Mouse (Mus musculus): ENCODE measurements at regions not wholly inside any gene's neighbourhood (a gene's known extent, or its start where the extent isn't known, plus 50 kb on each side); places are given as distances from the start of the nearest gene placed in this dataset.

DNA sequence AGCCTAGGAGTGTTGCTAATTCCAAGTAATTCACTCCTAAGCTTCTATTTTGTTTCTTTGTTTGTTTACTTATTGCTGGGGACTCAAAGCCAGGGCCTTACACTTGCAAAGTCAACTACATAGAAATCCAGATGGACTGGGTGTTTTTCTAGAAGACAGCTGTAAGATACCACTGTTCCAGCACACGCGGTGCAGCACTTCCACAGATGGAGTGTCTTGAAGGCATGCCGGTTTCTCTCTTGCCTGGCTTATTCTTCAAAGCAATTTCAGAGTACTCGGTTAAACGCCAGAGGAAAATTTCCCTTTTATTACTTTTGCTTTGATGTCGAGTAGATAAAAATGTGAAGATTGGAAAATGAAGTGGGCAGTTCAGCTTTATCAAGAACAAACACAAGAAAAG lies 477.4 kb downstream of the Etv1 start:
- no peak for DNase-seq (ENCODE audit: extremely low read depth)
- Histone ChIP-seq H3K4me3 (replicated peaks in 1 of 3; ENCODE audit: low read depth in 2 of 3, low read length in 2 of 3, poor library complexity in 1 of 3) (no peak overlapping the region), H3K27ac (ENCODE audit: insufficient read depth, low read depth) (no peak overlapping the region), H3K36me3 (replicated peaks in 1 of 2; ENCODE audit: control insufficient read depth in 1 of 2, insufficient read depth in 1 of 2, low read length in 1 of 2) (no peaks in the 10 kb centered on the region), H3K9me3 (replicated peaks; ENCODE audit: low read length) (no peaks in the 10 kb centered on the region), H3K4me2 (ENCODE audit: insufficient read depth, low read depth, poor library complexity, severe bottlenecking) (no peak overlapping the region), H3K79me2 (replicated peaks; ENCODE audit: control insufficient read depth, extremely low read depth, insufficient read depth, poor library complexity, severe bottlenecking) (no peaks in the 10 kb centered on the region), H3K9ac (ENCODE audit: insufficient read depth, low read depth) (no peak overlapping the region), H3K27me3 (replicated peaks) (no peaks in the 10 kb centered on the region), H3K4me1 (ENCODE audit: control insufficient read depth in 1 of 2, insufficient read depth in 2 of 2) (no peaks in the 10 kb centered on the region)
- in situ Hi-C loops (cut with MboI; ENCODE audit: low pct_ligation_motif_present, low pct_unique_long_range_greater_than_20kb, low sequenced_read_pairs) (no loop called here), dilution Hi-C loops (cut with MboI; ENCODE audit: extremely low pct_ligation_motif_present, extremely low pct_unique_long_range_greater_than_20kb, low sequenced_read_pairs) (no loop called here)
- TF ChIP-seq MAFK (IDR thresholded peaks at IDR 0.05; ENCODE audit: insufficient replicate concordance, low read length) (no peak), PAX5 (IDR thresholded peaks at IDR 0.05; ENCODE audit: low read length) (no peak), MAX (IDR thresholded peaks at IDR 0.05; ENCODE audit: low read length) (no peak), KAT2A (IDR thresholded peaks at IDR 0.05; ENCODE audit: insufficient replicate concordance, low read length) (no peak), POLR2A (IDR thresholded peaks at IDR 0.05; ENCODE audit: low read depth, low read length) (no peak), NRF1 (IDR thresholded peaks at IDR 0.05; ENCODE audit: low read depth, low read length) (no peak), CHD2 (IDR thresholded peaks at IDR 0.05; ENCODE audit: low read length) (no peak), TBP (conservative IDR thresholded peaks at IDR 0.05; ENCODE audit: low read depth, low read length) (no peak), MAZ (IDR thresholded peaks at IDR 0.05; ENCODE audit: low read depth, low read length) (no peak), CTCF (conservative IDR thresholded peaks at IDR 0.05 in 1 of 2, IDR thresholded peaks at IDR 0.05 in 1 of 2; ENCODE audit: low read depth in 2 of 2, low read length in 2 of 2) (no peak), EP300 (IDR thresholded peaks at IDR 0.05; ENCODE audit: low read length) (no peak), CHD1 (IDR thresholded peaks at IDR 0.05; ENCODE audit: low read depth, low read length) (no peak), ZKSCAN1 (IDR thresholded peaks at IDR 0.05; ENCODE audit: borderline replicate concordance, low read depth, low read length) (no peak), HCFC1 (IDR thresholded peaks at IDR 0.05; ENCODE audit: low read depth, low read length) (no peak), USF1 (IDR thresholded peaks at IDR 0.05; ENCODE audit: low read depth, low read length) (no peak), SIN3A (IDR thresholded peaks at IDR 0.05; ENCODE audit: low read length) (no peak), NELFE (IDR thresholded peaks at IDR 0.05; ENCODE audit: low read depth, low read length) (no peak)

DNA sequence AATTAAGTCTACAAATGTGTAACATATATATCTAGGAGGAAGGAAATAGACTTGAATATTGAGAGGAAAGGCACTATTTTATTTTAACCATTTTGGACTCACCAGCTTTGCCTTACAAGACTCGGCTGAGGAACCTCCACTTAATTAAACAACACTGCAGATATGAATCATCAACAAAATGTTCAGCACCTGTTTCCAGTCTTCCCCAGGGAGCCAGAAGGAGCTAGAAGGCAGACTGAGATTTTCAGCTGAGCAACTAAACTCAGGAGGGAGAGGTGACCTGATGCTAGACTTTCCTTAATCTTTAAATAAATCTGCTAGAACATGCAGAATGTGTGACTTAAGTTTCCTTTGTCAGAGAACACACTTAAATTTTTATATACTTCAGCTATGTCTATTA lies 478.4 kb downstream of the Etv1 start:
- H3K4me2 ChIP-seq (ENCODE audit: insufficient read depth, low read depth, poor library complexity, severe bottlenecking): no peak overlapping the region
- H3K36me3 ChIP-seq (replicated peaks in 1 of 2; ENCODE audit: control insufficient read depth in 1 of 2, insufficient read depth in 1 of 2, low read length in 1 of 2): no peaks in the 10 kb centered on the region
- H3K9ac ChIP-seq (ENCODE audit: insufficient read depth, low read depth): no peak overlapping the region
- H3K4me1 ChIP-seq (ENCODE audit: control insufficient read depth in 1 of 2, insufficient read depth in 2 of 2): no peaks in the 10 kb centered on the region
- no peak overlapping the region for H3K4me3 ChIP-seq (replicated peaks in 1 of 3; ENCODE audit: low read depth in 2 of 3, low read length in 2 of 3, poor library complexity in 1 of 3)
- H3K27me3 ChIP-seq (replicated peaks): no peaks in the 10 kb centered on the region
- H3K79me2 ChIP-seq (replicated peaks; ENCODE audit: control insufficient read depth, extremely low read depth, insufficient read depth, poor library complexity, severe bottlenecking): no peaks in the 10 kb centered on the region
- no peaks in the 10 kb centered on the region for H3K9me3 ChIP-seq (replicated peaks; ENCODE audit: low read length)
- in situ Hi-C loops (cut with MboI; ENCODE audit: low pct_ligation_motif_present, low pct_unique_long_range_greater_than_20kb, low sequenced_read_pairs): no loop called here
- DNase-seq (ENCODE audit: extremely low read depth): peak; percentile 2
- dilution Hi-C loops (cut with MboI; ENCODE audit: extremely low pct_ligation_motif_present, extremely low pct_unique_long_range_greater_than_20kb, low sequenced_read_pairs): no loop called here
- H3K27ac ChIP-seq (ENCODE audit: insufficient read depth, low read depth): no peak overlapping the region
- TF ChIP-seq EP300 (IDR thresholded peaks at IDR 0.05; ENCODE audit: low read length) (no peak), HCFC1 (IDR thresholded peaks at IDR 0.05; ENCODE audit: low read depth, low read length) (no peak), KAT2A (IDR thresholded peaks at IDR 0.05; ENCODE audit: insufficient replicate concordance, low read length) (no peak), MXI1 (IDR thresholded peaks at IDR 0.05; ENCODE audit: low read depth, low read length) (no peak), NRF1 (IDR thresholded peaks at IDR 0.05; ENCODE audit: low read depth, low read length) (no peak), SMC3 (IDR thresholded peaks at IDR 0.05; ENCODE audit: low read depth, low read length) (no peak), TCF12 (IDR thresholded peaks at IDR 0.05; ENCODE audit: low read depth, low read length) (no peak), UBTF (IDR thresholded peaks at IDR 0.05; ENCODE audit: low read depth, low read length) (no peak), BHLHE40 (IDR thresholded peaks at IDR 0.05; ENCODE audit: low read depth, low read length) (no peak), E2F4 (IDR thresholded peaks at IDR 0.05; ENCODE audit: insufficient replicate concordance, low read depth, low read length) (no peak), USF2 (conservative IDR thresholded peaks at IDR 0.05; ENCODE audit: low read depth, low read length) (no peak), GABPA (IDR thresholded peaks at IDR 0.05; ENCODE audit: insufficient replicate concordance, low read depth, low read length) (no peak), NELFE (IDR thresholded peaks at IDR 0.05; ENCODE audit: low read depth, low read length) (no peak), ZC3H11A (IDR thresholded peaks at IDR 0.05; ENCODE audit: low read depth, low read length) (no peak), SIN3A (IDR thresholded peaks at IDR 0.05; ENCODE audit: low read length) (no peak), ELF1 (IDR thresholded peaks at IDR 0.05; ENCODE audit: low read depth, low read length) (no peak)
